Mouse (Mus musculus): Measurements from ENCODE around the gene Etv4.

GRCm38 (mm10) chr11:101756616-101757015, 28.6 kb downstream of the Etv4 start:
- TF ChIP-seq CTCF (IDR thresholded peaks at IDR 0.05; ENCODE audit: low read depth, low read length) (no peak), POLR2A (IDR thresholded peaks at IDR 0.05; ENCODE audit: borderline replicate concordance, low read depth, low read length) (no peak)

All from bone marrow macrophage, adult 2 months (primary cell).